Mouse (Mus musculus) lung, postnatal 25 days (tissue): ENCODE data around the gene Prr7.
A peak's percentile ranks its signal among the peaks of the same experiment; 100 is the strongest.

Experiments
- DNase-seq: peaks from one replicate; pipeline ENCODE4 v3.0.0; 2022; ENCODE audit warnings: low spot score

The Prr7 gene

GRCm38 (mm10) chr13:55449205-55449604 is 14.9 kb upstream of the Prr7 start:
- no peak for DNase-seq

- DNase-seq = no peak
Measured at GRCm38 (mm10) chr13:55449679-55450441, 14.2 kb upstream of the Prr7 start.

GRCm38 (mm10) chr13:55450511-55450980 is 13.5 kb upstream of the Prr7 start:
- peak; percentile 64 for DNase-seq

- no peak for DNase-seq
Measured at GRCm38 (mm10) chr13:55451296-55451695, 12.8 kb upstream of the Prr7 start.

GRCm38 (mm10) chr13:55451785-55452549 is 12.1 kb upstream of the Prr7 start:
- DNase-seq = peak; percentile 69

GRCm38 (mm10) chr13:55462965-55463364 is 1.1 kb upstream of the Prr7 start:
- no peak for DNase-seq

GRCm38 (mm10) chr13:55463399-55464026 is 554 bp upstream of the Prr7 start:
- DNase-seq = no peak

GRCm38 (mm10) chr13:55465184-55465583 is 1.1 kb downstream of the Prr7 start:
- DNase-seq = no peak

- no peak for DNase-seq
Measured at GRCm38 (mm10) chr13:55465830-55466440, 1.9 kb downstream of the Prr7 start.

GRCm38 (mm10) chr13:55468851-55469560 is 4.9 kb downstream of the Prr7 start:
- DNase-seq = no peak

- no peak for DNase-seq
Measured at GRCm38 (mm10) chr13:55470372-55470771, 6.3 kb downstream of the Prr7 start.

- peak; percentile 85 for DNase-seq
Measured at GRCm38 (mm10) chr13:55471156-55471818, 7.2 kb downstream of the Prr7 start.

GRCm38 (mm10) chr13:55471819-55472131 is 7.7 kb downstream of the Prr7 start:
- DNase-seq = no peak

- DNase-seq = no peak
Measured at GRCm38 (mm10) chr13:55472132-55473022, 8.3 kb downstream of the Prr7 start.

- DNase-seq = no peak
Measured at GRCm38 (mm10) chr13:55473076-55473831, 9.2 kb downstream of the Prr7 start.

GRCm38 (mm10) chr13:55473961-55474360 is 9.9 kb downstream of the Prr7 start:
- DNase-seq = no peak

GRCm38 (mm10) chr13:55474621-55475069 is 10.6 kb downstream of the Prr7 start:
- no peak for DNase-seq

- no peak for DNase-seq
Measured at GRCm38 (mm10) chr13:55475750-55476149, 11.7 kb downstream of the Prr7 start.

- DNase-seq = no peak
Measured at GRCm38 (mm10) chr13:55476256-55476655, 12.2 kb downstream of the Prr7 start.
